Comparison of ENCODE assay signal across 18 mouse cellular contexts in the genomic region with DNA sequence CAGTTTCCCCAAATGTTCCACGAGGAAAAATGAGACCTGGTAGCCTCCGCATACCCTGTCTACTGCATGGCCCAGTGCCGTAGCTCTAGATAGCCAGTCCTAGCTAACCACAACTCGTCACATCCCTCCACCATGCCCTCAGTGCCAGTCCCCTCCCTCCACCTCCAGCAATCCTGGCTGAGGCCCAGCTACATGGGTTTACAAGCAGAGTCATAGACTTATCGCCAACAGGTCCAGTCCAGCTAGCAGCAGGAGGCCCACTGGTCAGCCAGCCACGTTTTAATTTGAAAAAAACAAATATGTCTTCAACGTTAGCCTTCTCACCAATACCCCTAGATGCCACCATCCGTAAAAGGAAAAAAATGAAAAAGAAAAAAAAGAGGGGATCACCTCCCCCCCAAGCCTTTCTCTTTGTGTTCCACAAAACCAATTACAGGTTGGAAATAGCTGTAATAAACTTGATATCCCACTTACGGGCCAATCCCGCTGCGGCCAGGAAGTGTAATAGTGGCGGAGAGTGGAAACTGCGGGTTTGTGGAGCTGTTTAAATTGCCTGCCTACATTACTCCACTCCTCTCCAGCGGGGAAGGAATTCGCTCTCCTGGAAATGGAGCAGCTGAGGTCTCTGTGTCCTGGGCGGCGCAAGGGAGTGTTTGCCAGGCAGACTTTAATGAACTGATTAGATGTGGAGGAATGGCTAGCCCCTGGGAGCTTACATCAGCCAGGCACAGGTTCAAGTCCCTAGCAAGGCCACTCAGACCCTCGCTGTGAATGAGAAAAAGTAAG.
DNase-seq lines count a peak whose midpoint lies in the region; ATAC-seq and TF ChIP-seq lines count a peak whose summit lies in the region.
"Had no signal": no experiment of that assay in that cellular context is flagged by ENCODE, and none has a peak within 500 bp of the region (broad histone marks: within the 10 kb centered on the region; RNA-seq: fewer than 3 reads in every experiment).

No protein-coding gene starts in this region.

- DNase-seq in cerebellum, adult 2 months = peak; percentile 46 to 65
- DNase-seq in cerebellum, adult 8-10 months = no peak
- DNase-seq in kidney, adult 9 months = peak; percentile 22
- DNase-seq in kidney, postnatal 25 days = no peak
- DNase-seq in cerebellum, adult 9-11 months = peak; percentile 63
- no peak for DNase-seq in layer of hippocampus, adult 11-12 months (ENCODE audit: low spot score)
- no peak for DNase-seq in layer of hippocampus, adult 9-11 months
- DNase-seq: adrenal gland, postnatal 25 days; embryo, embryonic 11 days; heart, adult 2 months; lung, adult 18-20 months; lung, postnatal 36 days; right cerebral cortex, postnatal 25 days; thymus, postnatal 36 days had no signal

- no peaks in the 10 kb centered on the region for H3K27me3 ChIP-seq in cerebellum, adult 2 months (ENCODE audit: control insufficient read depth, insufficient read depth, low read length)
- H3K27me3 ChIP-seq in limb, embryonic 13.5 days = peaks cover 39% of the 10 kb centered on the region
- H3K27me3 ChIP-seq: CH12.LX had no signal

- peaks cover 43% of the 10 kb centered on the region for H3K4me1 ChIP-seq in cerebellum, adult 2 months (ENCODE audit: control insufficient read depth, insufficient read depth, low read length)
- H3K4me1 ChIP-seq in limb, embryonic 13.5 days = peaks cover 23% of the 10 kb centered on the region

- no peak for TF ChIP-seq CTCF in cerebellum, adult 2 months (IDR thresholded peaks at IDR 0.05; ENCODE audit: borderline replicate concordance, insufficient read depth, low read depth, low read length)

- H3K9ac ChIP-seq in limb, embryonic 13.5 days = no peak overlapping the region

- H3K9me3 ChIP-seq in limb, embryonic 13.5 days = no peaks in the 10 kb centered on the region

- no peak overlapping the region for H3K27ac ChIP-seq in cerebellum, adult 2 months (ENCODE audit: insufficient read depth, low read length)
- H3K27ac ChIP-seq in limb, embryonic 13.5 days = peak overlapping the region; percentile 66; the same call in 1 of the 2 replicates
- H3K27ac ChIP-seq: heart, adult 2 months; kidney, postnatal 0 days had no signal

- no peak overlapping the region; the same call in 1 of the 2 replicates for H3K4me2 ChIP-seq in limb, embryonic 13.5 days (replicated peaks)

- TF ChIP-seq POLR2A in cerebellum, adult 2 months (IDR thresholded peaks at IDR 0.05; ENCODE audit: borderline replicate concordance, insufficient read depth, low read length) = no peak

- no peak overlapping the region for H3K4me3 ChIP-seq in cerebellum, adult 2 months (replicated peaks; ENCODE audit: insufficient read depth, low read depth, low read length)
- no peak overlapping the region for H3K4me3 ChIP-seq in limb, embryonic 13.5 days
- H3K4me3 ChIP-seq: heart, adult 2 months had no signal

- no peaks in the 10 kb centered on the region for H3K36me3 ChIP-seq in limb, embryonic 13.5 days

- ATAC-seq in limb, embryonic 13.5 days (ENCODE audit: low FRiP score, low read depth) = peak; percentile 78
- ATAC-seq: inflammation-experienced regulatory T-cells, adult 6 months had no signal

- WGBS in cerebellum, adult 2 months = 58% methylated on average over 18 of the region's 18 CpGs
- 48% methylated on average over 18 of the region's 18 CpGs for WGBS in limb, embryonic 13.5 days

Comparison
In these comparisons a context has a peak if more than half of its experiments do, and no peak if none do; other contexts are left out.
1. DNase-seq: peak in cerebellum, adult 2 months (2 of 2), kidney, adult 9 months (single experiment) and cerebellum, adult 9-11 months (single experiment); none in cerebellum, adult 8-10 months (single experiment), kidney, postnatal 25 days (0 of 2), layer of hippocampus, adult 11-12 months (single experiment) and layer of hippocampus, adult 9-11 months (single experiment).